ENCODE assay signal across 8 mouse cellular contexts in the genomic region with DNA sequence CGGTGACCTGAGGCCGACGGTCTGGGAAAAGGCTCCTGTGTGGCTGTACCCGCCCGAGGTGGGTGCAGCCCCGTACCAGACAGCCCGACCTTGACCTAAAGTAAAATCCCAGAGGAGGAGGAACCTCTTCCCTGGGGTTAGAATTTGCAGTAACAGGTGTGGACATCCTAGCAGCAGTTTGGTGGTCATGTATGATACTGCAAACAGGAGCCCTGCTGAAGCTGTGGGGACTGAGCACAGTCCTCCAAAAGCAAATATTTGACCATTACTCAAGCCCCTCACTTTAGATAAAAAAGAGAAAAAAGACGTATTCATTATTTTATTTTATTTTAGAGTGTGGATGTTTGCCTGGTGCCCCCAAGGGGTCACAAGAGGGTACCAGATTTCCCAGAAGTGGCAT. TPM values are rescaled to one million over a fixed set of nuclear protein-coding genes. Genes with fewer than 3 reads are reported as not detected.
DNase-seq lines count a peak whose midpoint lies in the region; ATAC-seq lines count a peak whose summit lies in the region.

No protein-coding gene starts in this region.

- H3K4me3 ChIP-seq in kidney, embryonic 14.5 days (ENCODE audit: low read length), result peak overlapping the region; percentile 87
- peak overlapping the region; percentile 86 for H3K4me3 ChIP-seq in brown adipose tissue, adult 24 weeks (ENCODE audit: insufficient read depth, low read depth, low read length)
- peak overlapping the region; percentile 85 for H3K4me3 ChIP-seq in hindbrain, embryonic 15.5 days
- peak overlapping the region; percentile 82 for H3K4me3 ChIP-seq in midbrain, embryonic 15.5 days

- peak overlapping the region; percentile 85 for H3K9ac ChIP-seq in kidney, embryonic 14.5 days (ENCODE audit: low read depth, low read length)
- peak overlapping the region; percentile 90 for H3K9ac ChIP-seq in hindbrain, embryonic 15.5 days
- peak overlapping the region; percentile 90 for H3K9ac ChIP-seq in midbrain, embryonic 15.5 days

- H3K27ac ChIP-seq in kidney, embryonic 14.5 days (ENCODE audit: low read depth, low read length), result peak overlapping the region; percentile 77
- H3K27ac ChIP-seq in brown adipose tissue, adult 24 weeks (replicated peaks; ENCODE audit: low read depth, low read length), result peak overlapping the region; percentile 65
- peak overlapping the region; percentile 82 for H3K27ac ChIP-seq in hindbrain, embryonic 15.5 days (replicated peaks)
- H3K27ac ChIP-seq in midbrain, embryonic 15.5 days, result peak overlapping the region; percentile 80

- H3K27me3 ChIP-seq in kidney, embryonic 14.5 days (ENCODE audit: control insufficient read depth, insufficient read depth, low read length), result no peaks in the 10 kb centered on the region
- no peaks in the 10 kb centered on the region for H3K27me3 ChIP-seq in hindbrain, embryonic 15.5 days
- H3K27me3 ChIP-seq in midbrain, embryonic 15.5 days (replicated peaks), result no peaks in the 10 kb centered on the region

- H3K36me3 ChIP-seq in kidney, embryonic 14.5 days (ENCODE audit: control insufficient read depth, insufficient read depth, low read length), result peaks cover 27% of the 10 kb centered on the region
- H3K36me3 ChIP-seq in hindbrain, embryonic 15.5 days, result peaks cover 15% of the 10 kb centered on the region
- peaks cover 19% of the 10 kb centered on the region for H3K36me3 ChIP-seq in midbrain, embryonic 15.5 days (replicated peaks)

- H3K4me1 ChIP-seq in kidney, embryonic 14.5 days (ENCODE audit: control insufficient read depth, insufficient read depth, low read length), result peaks cover 20% of the 10 kb centered on the region
- H3K4me1 ChIP-seq in brown adipose tissue, adult 24 weeks (ENCODE audit: control insufficient read depth, insufficient read depth, insufficient read length, low read length), result peaks cover 13% of the 10 kb centered on the region; the same call in 1 of the 2 replicates
- peaks cover 37% of the 10 kb centered on the region for H3K4me1 ChIP-seq in hindbrain, embryonic 15.5 days (replicated peaks)
- H3K4me1 ChIP-seq in midbrain, embryonic 15.5 days, result peaks cover 35% of the 10 kb centered on the region

- no peak for ATAC-seq in kidney, embryonic 14.5 days (ENCODE audit: low FRiP score, low TSS enrichment)
- ATAC-seq in hindbrain, embryonic 15.5 days (ENCODE audit: low FRiP score, low read depth), result no peak
- no peak for ATAC-seq in midbrain, embryonic 15.5 days (replicated peaks)
- no peak for ATAC-seq in frontal cortex, adult (ENCODE audit: low TSS enrichment)
- no peak for ATAC-seq in granulocyte monocyte progenitor cell, adult 5-6 weeks (replicated peaks; ENCODE audit: poor library complexity, severe bottlenecking)

- H3K9me3 ChIP-seq in kidney, embryonic 14.5 days (ENCODE audit: control insufficient read depth, low read length), result no peaks in the 10 kb centered on the region
- no peaks in the 10 kb centered on the region for H3K9me3 ChIP-seq in hindbrain, embryonic 15.5 days
- H3K9me3 ChIP-seq in midbrain, embryonic 15.5 days, result no peaks in the 10 kb centered on the region

- peak overlapping the region; percentile 96 for H3K4me2 ChIP-seq in kidney, embryonic 14.5 days (replicated peaks; ENCODE audit: low read depth, low read length)
- peak overlapping the region; percentile 93 for H3K4me2 ChIP-seq in hindbrain, embryonic 15.5 days
- H3K4me2 ChIP-seq in midbrain, embryonic 15.5 days, result peak overlapping the region; percentile 92

- DNase-seq in kidney, adult 8-10 months, result no peak
- no peak for DNase-seq in adrenal gland, postnatal 10 days

- 5% methylated on average over 8 of the region's 8 CpGs for WGBS in kidney, embryonic 14.5 days
- WGBS in hindbrain, embryonic 15.5 days, result 6% methylated on average over 8 of the region's 8 CpGs
- 6% methylated on average over 8 of the region's 8 CpGs for WGBS in midbrain, embryonic 15.5 days

RNA-seq across cellular contexts. Expression of gene Sec14l1, which starts 37.7 kb away (rescaled TPM):
- 30.2 and 36.5 TPM in 2 replicates for polyA plus RNA-seq in kidney, embryonic 14.5 days (2014; fragmentation: Nextera tagmentation; extraction: Ambion mirVana)
- 35.4 and 37.4 TPM in 2 replicates for polyA plus RNA-seq in brown adipose tissue, adult 24 weeks (2012; ENCODE audit: insufficient read depth, insufficient read length, missing spikeins)
- polyA plus RNA-seq in hindbrain, embryonic 15.5 days (2015; fragmentation: Nextera tagmentation; extraction: Ambion mirVana), result 57.2 and 63.0 TPM in 2 replicates
- 62.8 and 63.9 TPM in 2 replicates for polyA plus RNA-seq in midbrain, embryonic 15.5 days (2015; fragmentation: Nextera tagmentation; extraction: Ambion mirVana)
- 100 to 1,000 TPM; 101 to 113 TPM for total RNA-seq in adrenal gland, postnatal 10 days (2021)
- total RNA-seq in granulocyte monocyte progenitor cell, adult 5-6 weeks (2014; fragmentation: Nextera tagmentation), result 10.8 and 13.3 TPM in 2 replicates
- 9.8 and 12.8 TPM in 2 replicates for total RNA-seq in granulocyte monocyte progenitor cell, adult 5-6 weeks (2017)
